Mouse (Mus musculus) spleen, postnatal 10 days (tissue): ENCODE results near the gene Cyth2.

Experiments
- DNase-seq, 2 experiments: peaks; one replicate each; pipeline ENCODE4 v3.0.0; 2021 to 2022; ENCODE audit warnings: low spot score in 2 of 2

The Cyth2 gene

GRCm38 (mm10) chr7:45814841-45815240 is 460 bp upstream of the Cyth2 start:
- DNase-seq: no peak

GRCm38 (mm10) chr7:45812921-45813320 is 1.5 kb downstream of the Cyth2 start:
- no peak for DNase-seq

GRCm38 (mm10) chr7:45809276-45810075 is 4.9 kb downstream of the Cyth2 start:
- no peak for DNase-seq

- no peak for DNase-seq
Measured at GRCm38 (mm10) chr7:45808471-45808870, 5.9 kb downstream of the Cyth2 start.

GRCm38 (mm10) chr7:45805941-45806340 is 8.4 kb downstream of the Cyth2 start:
- DNase-seq: no peak

GRCm38 (mm10) chr7:45802551-45802950 is 11.8 kb downstream of the Cyth2 start:
- no peak for DNase-seq

GRCm38 (mm10) chr7:45801348-45801747 is 13.0 kb downstream of the Cyth2 start:
- DNase-seq: peak; percentile 88 to 94

- peak in 1 of 2 experiments; percentile 67 for DNase-seq
Measured at GRCm38 (mm10) chr7:45800546-45801204, 13.7 kb downstream of the Cyth2 start.

- DNase-seq: no peak
Measured at GRCm38 (mm10) chr7:45800001-45800400, 14.4 kb downstream of the Cyth2 start.

- DNase-seq: no peak
Measured at GRCm38 (mm10) chr7:45798931-45799330, 15.4 kb downstream of the Cyth2 start.

- peak in 1 of 2 experiments; percentile 68 for DNase-seq
Measured at GRCm38 (mm10) chr7:45798511-45798836, 15.9 kb downstream of the Cyth2 start.

GRCm38 (mm10) chr7:45797661-45798510 is 16.5 kb downstream of the Cyth2 start:
- no peak for DNase-seq

GRCm38 (mm10) chr7:45796950-45797349 is 17.4 kb downstream of the Cyth2 start:
- peak in 1 of 2 experiments; percentile 75 for DNase-seq

GRCm38 (mm10) chr7:45794971-45795370 is 19.4 kb downstream of the Cyth2 start:
- no peak for DNase-seq

GRCm38 (mm10) chr7:45793969-45794585 is 20.3 kb downstream of the Cyth2 start:
- no peak for DNase-seq

GRCm38 (mm10) chr7:45793240-45793639 is 21.1 kb downstream of the Cyth2 start:
- DNase-seq: no peak

- no peak for DNase-seq
Measured at GRCm38 (mm10) chr7:45791756-45792490, 22.5 kb downstream of the Cyth2 start.

- DNase-seq: no peak
Measured at GRCm38 (mm10) chr7:45790721-45791120, 23.7 kb downstream of the Cyth2 start.

- no peak for DNase-seq
Measured at GRCm38 (mm10) chr7:45787642-45788041, 26.7 kb downstream of the Cyth2 start.

- DNase-seq: no peak
Measured at GRCm38 (mm10) chr7:45786661-45787413, 27.5 kb downstream of the Cyth2 start.
